Mouse (Mus musculus): Measurements from ENCODE around the gene A230050P20Rik. TPM values are rescaled to one million over a fixed set of nuclear protein-coding genes. Genes with fewer than 3 reads are reported as not detected.

The A230050P20Rik gene
- polyA plus RNA-seq, 1 experiment from 2014 or later = 18.8 TPM

- ATAC-seq (ENCODE audit: low read depth) = no peak
- WGBS = 46% methylated on average over 6 of the region's 6 CpGs
These were observed 29.5 kb upstream of the A230050P20Rik start for GRCm38 (mm10) chr9:20838931-20839330.

GRCm38 (mm10) chr9:20842211-20842610 lies 26.2 kb upstream of the A230050P20Rik start:
- WGBS = 42% methylated on average over 4 of the region's 4 CpGs
- no peak for ATAC-seq (ENCODE audit: low read depth)
- H3K36me3 ChIP-seq (ENCODE audit: control insufficient read depth, insufficient read depth, low read length) = no peaks in the 10 kb centered on the region
- no peak overlapping the region for H3K27ac ChIP-seq (ENCODE audit: low read length)
- no peaks in the 10 kb centered on the region for H3K9me3 ChIP-seq (ENCODE audit: control insufficient read depth, low read length)
- H3K4me2 ChIP-seq (ENCODE audit: low read depth, low read length) = no peak overlapping the region
- no peaks in the 10 kb centered on the region for H3K4me1 ChIP-seq (replicated peaks; ENCODE audit: control insufficient read depth, insufficient read depth, low read length)
- no peak overlapping the region for H3K9ac ChIP-seq (ENCODE audit: low read length)
- no peak overlapping the region for H3K4me3 ChIP-seq (ENCODE audit: low read length)
- no peaks in the 10 kb centered on the region for H3K27me3 ChIP-seq (ENCODE audit: control insufficient read depth, insufficient read depth, low read depth, low read length)

More at GRCm38 (mm10) chr9:20838931-20839330, 29.5 kb upstream of the A230050P20Rik start:
- Histone ChIP-seq H3K36me3 (ENCODE audit: control insufficient read depth, insufficient read depth, low read length) (no peaks in the 10 kb centered on the region), H3K9me3 (ENCODE audit: control insufficient read depth, low read length) (no peaks in the 10 kb centered on the region), H3K4me1 (replicated peaks; ENCODE audit: control insufficient read depth, insufficient read depth, low read length) (no peaks in the 10 kb centered on the region), H3K9ac (ENCODE audit: low read length) (no peak overlapping the region), H3K27me3 (ENCODE audit: control insufficient read depth, insufficient read depth, low read depth, low read length) (no peaks in the 10 kb centered on the region), H3K4me3 (ENCODE audit: low read length) (no peak overlapping the region), H3K27ac (ENCODE audit: low read length) (no peak overlapping the region), H3K4me2 (ENCODE audit: low read depth, low read length) (no peak overlapping the region)

GRCm38 (mm10) chr9:20842670-20843069 lies 25.8 kb upstream of the A230050P20Rik start:
- 35% methylated on average over 2 of the region's 2 CpGs for WGBS
- ATAC-seq (ENCODE audit: low read depth) = no peak
- no peak overlapping the region for H3K9ac ChIP-seq (ENCODE audit: low read length)
- H3K4me2 ChIP-seq (ENCODE audit: low read depth, low read length) = no peak overlapping the region
- H3K36me3 ChIP-seq (ENCODE audit: control insufficient read depth, insufficient read depth, low read length) = no peaks in the 10 kb centered on the region
- H3K4me1 ChIP-seq (replicated peaks; ENCODE audit: control insufficient read depth, insufficient read depth, low read length) = no peaks in the 10 kb centered on the region
- no peaks in the 10 kb centered on the region for H3K9me3 ChIP-seq (ENCODE audit: control insufficient read depth, low read length)
- H3K4me3 ChIP-seq (ENCODE audit: low read length) = no peak overlapping the region
- H3K27me3 ChIP-seq (ENCODE audit: control insufficient read depth, insufficient read depth, low read depth, low read length) = no peaks in the 10 kb centered on the region
- H3K27ac ChIP-seq (ENCODE audit: low read length) = no peak overlapping the region

- H3K27ac ChIP-seq (ENCODE audit: low read length) = no peak overlapping the region
- H3K36me3 ChIP-seq (ENCODE audit: control insufficient read depth, insufficient read depth, low read length) = no peaks in the 10 kb centered on the region
- no peak overlapping the region for H3K4me2 ChIP-seq (ENCODE audit: low read depth, low read length)
- no peak overlapping the region for H3K4me3 ChIP-seq (ENCODE audit: low read length)
- 85% methylated on average over 2 of the region's 2 CpGs for WGBS
- no peak overlapping the region for H3K9ac ChIP-seq (ENCODE audit: low read length)
- H3K4me1 ChIP-seq (replicated peaks; ENCODE audit: control insufficient read depth, insufficient read depth, low read length) = no peaks in the 10 kb centered on the region
- H3K27me3 ChIP-seq (ENCODE audit: control insufficient read depth, insufficient read depth, low read depth, low read length) = no peaks in the 10 kb centered on the region
- no peak for ATAC-seq (ENCODE audit: low read depth)
- H3K9me3 ChIP-seq (ENCODE audit: control insufficient read depth, low read length) = no peaks in the 10 kb centered on the region
These were observed 18.3 kb upstream of the A230050P20Rik start for GRCm38 (mm10) chr9:20850179-20850578.

GRCm38 (mm10) chr9:20857131-20857530 lies 11.3 kb upstream of the A230050P20Rik start:
- no peak overlapping the region for H3K9ac ChIP-seq (ENCODE audit: low read length)
- H3K27ac ChIP-seq (ENCODE audit: low read length) = no peak overlapping the region
- ATAC-seq (ENCODE audit: low read depth) = no peak
- WGBS = 5% methylated on average over 6 of the region's 6 CpGs
- H3K9me3 ChIP-seq (ENCODE audit: control insufficient read depth, low read length) = no peaks in the 10 kb centered on the region
- H3K4me1 ChIP-seq (replicated peaks; ENCODE audit: control insufficient read depth, insufficient read depth, low read length) = no peaks in the 10 kb centered on the region
- H3K27me3 ChIP-seq (ENCODE audit: control insufficient read depth, insufficient read depth, low read depth, low read length) = no peaks in the 10 kb centered on the region
- H3K36me3 ChIP-seq (ENCODE audit: control insufficient read depth, insufficient read depth, low read length) = no peaks in the 10 kb centered on the region
- no peak overlapping the region for H3K4me2 ChIP-seq (ENCODE audit: low read depth, low read length)
- no peak overlapping the region for H3K4me3 ChIP-seq (ENCODE audit: low read length)

GRCm38 (mm10) chr9:20859926-20860325 lies 8.5 kb upstream of the A230050P20Rik start:
- Histone ChIP-seq H3K27ac (ENCODE audit: low read length) (no peak overlapping the region), H3K36me3 (ENCODE audit: control insufficient read depth, insufficient read depth, low read length) (no peaks in the 10 kb centered on the region), H3K9me3 (ENCODE audit: control insufficient read depth, low read length) (no peaks in the 10 kb centered on the region), H3K4me1 (replicated peaks; ENCODE audit: control insufficient read depth, insufficient read depth, low read length) (no peaks in the 10 kb centered on the region), H3K4me2 (ENCODE audit: low read depth, low read length) (no peak overlapping the region), H3K27me3 (ENCODE audit: control insufficient read depth, insufficient read depth, low read depth, low read length) (no peaks in the 10 kb centered on the region), H3K4me3 (ENCODE audit: low read length) (no peak overlapping the region), H3K9ac (ENCODE audit: low read length) (no peak overlapping the region)
- 37% methylated on average over 6 of the region's 6 CpGs for WGBS
- no peak for ATAC-seq (ENCODE audit: low read depth)

GRCm38 (mm10) chr9:20861821-20862220 lies 6.6 kb upstream of the A230050P20Rik start:
- no peaks in the 10 kb centered on the region for H3K9me3 ChIP-seq (ENCODE audit: control insufficient read depth, low read length)
- H3K9ac ChIP-seq (ENCODE audit: low read length) = no peak overlapping the region
- H3K4me1 ChIP-seq (replicated peaks; ENCODE audit: control insufficient read depth, insufficient read depth, low read length) = no peaks in the 10 kb centered on the region
- H3K4me2 ChIP-seq (ENCODE audit: low read depth, low read length) = no peak overlapping the region
- H3K27ac ChIP-seq (ENCODE audit: low read length) = no peak overlapping the region
- H3K36me3 ChIP-seq (ENCODE audit: control insufficient read depth, insufficient read depth, low read length) = no peaks in the 10 kb centered on the region
- WGBS = 8% methylated on average over 4 of the region's 4 CpGs
- ATAC-seq (ENCODE audit: low read depth) = no peak
- no peaks in the 10 kb centered on the region for H3K27me3 ChIP-seq (ENCODE audit: control insufficient read depth, insufficient read depth, low read depth, low read length)
- H3K4me3 ChIP-seq (ENCODE audit: low read length) = no peak overlapping the region

GRCm38 (mm10) chr9:20862225-20862624 lies 6.2 kb upstream of the A230050P20Rik start:
- Histone ChIP-seq H3K4me2 (ENCODE audit: low read depth, low read length) (no peak overlapping the region), H3K36me3 (ENCODE audit: control insufficient read depth, insufficient read depth, low read length) (no peaks in the 10 kb centered on the region), H3K27me3 (ENCODE audit: control insufficient read depth, insufficient read depth, low read depth, low read length) (no peaks in the 10 kb centered on the region), H3K9me3 (ENCODE audit: control insufficient read depth, low read length) (no peaks in the 10 kb centered on the region), H3K27ac (ENCODE audit: low read length) (no peak overlapping the region), H3K9ac (ENCODE audit: low read length) (no peak overlapping the region), H3K4me1 (replicated peaks; ENCODE audit: control insufficient read depth, insufficient read depth, low read length) (no peaks in the 10 kb centered on the region), H3K4me3 (ENCODE audit: low read length) (no peak overlapping the region)
- no peak for ATAC-seq (ENCODE audit: low read depth)
- WGBS = 53% methylated on average over 4 of the region's 4 CpGs

GRCm38 (mm10) chr9:20866879-20867278 lies 1.6 kb upstream of the A230050P20Rik start:
- peaks cover 5% of the 10 kb centered on the region; the same call in 1 of the 2 replicates for H3K4me1 ChIP-seq (replicated peaks; ENCODE audit: control insufficient read depth, insufficient read depth, low read length)
- H3K27me3 ChIP-seq (ENCODE audit: control insufficient read depth, insufficient read depth, low read depth, low read length) = peaks cover 8% of the 10 kb centered on the region; the same call in 1 of the 2 replicates
- WGBS = 55% methylated on average over 3 of the region's 3 CpGs
- no peak for ATAC-seq (ENCODE audit: low read depth)
- no peak overlapping the region for H3K27ac ChIP-seq (ENCODE audit: low read length)
- H3K36me3 ChIP-seq (ENCODE audit: control insufficient read depth, insufficient read depth, low read length) = no peaks in the 10 kb centered on the region
- H3K9ac ChIP-seq (ENCODE audit: low read length) = no peak overlapping the region
- H3K4me3 ChIP-seq (ENCODE audit: low read length) = no peak overlapping the region
- H3K4me2 ChIP-seq (ENCODE audit: low read depth, low read length) = no peak overlapping the region
- H3K9me3 ChIP-seq (ENCODE audit: control insufficient read depth, low read length) = no peaks in the 10 kb centered on the region

GRCm38 (mm10) chr9:20869246-20869645 lies 804 bp downstream of the A230050P20Rik start:
- Histone ChIP-seq H3K9ac (ENCODE audit: low read length) (peak overlapping the region; percentile 71), H3K27ac (ENCODE audit: low read length) (no peak overlapping the region), H3K4me2 (ENCODE audit: low read depth, low read length) (peak overlapping the region; percentile 67), H3K36me3 (ENCODE audit: control insufficient read depth, insufficient read depth, low read length) (no peaks in the 10 kb centered on the region), H3K4me3 (ENCODE audit: low read length) (peak overlapping the region; percentile 67), H3K4me1 (replicated peaks; ENCODE audit: control insufficient read depth, insufficient read depth, low read length) (peaks cover 5% of the 10 kb centered on the region; the same call in 1 of the 2 replicates), H3K27me3 (ENCODE audit: control insufficient read depth, insufficient read depth, low read depth, low read length) (peaks cover 8% of the 10 kb centered on the region; the same call in 1 of the 2 replicates), H3K9me3 (ENCODE audit: control insufficient read depth, low read length) (no peaks in the 10 kb centered on the region)
- ATAC-seq (ENCODE audit: low read depth) = no peak; the same call in 1 of the 2 replicates
- WGBS = 3% methylated on average over 19 of the region's 19 CpGs

Data from lung, embryonic 16.5 days (tissue).